Mouse (Mus musculus) hindbrain, postnatal 0 days (tissue): Measurements from ENCODE around the gene Eepd1. TPM values are rescaled to one million over a fixed set of nuclear protein-coding genes. Genes with fewer than 3 reads are reported as not detected.

Experiments
- ATAC-seq: fragments of 200-750 bp; cut with Nextera tagmentation; 2 replicates; pipeline ENCODE4 v1.8.0; 2017; ENCODE audit warnings: mild to moderate bottlenecking, moderate TSS enrichment, moderate library complexity
- DNase-seq: peaks from one replicate; pipeline ENCODE4 v3.0.0-alpha.2; 2015; ENCODE audit warnings: low spot score
- H3K27ac ChIP-seq: fragments of 300-500 bp; sonication (generic); 2 replicates; pipeline ENCODE4 v1.5.1; 2014; ENCODE audit warnings: mild to moderate bottlenecking
- H3K27me3 ChIP-seq: fragments of 300-500 bp; sonication (generic); 2 replicates; pipeline ENCODE4 v1.6.1; 2014; ENCODE audit warnings: low read length, mixed read lengths; ENCODE audit not compliant: insufficient read depth
- H3K36me3 ChIP-seq: fragments of 300-500 bp; sonication (generic); 2 replicates; pipeline ENCODE4 v1.6.1; 2014; ENCODE audit warnings: low read length, mixed read lengths; ENCODE audit not compliant: insufficient read depth
- H3K4me1 ChIP-seq: fragments of 300-500 bp; sonication (generic); 2 replicates; pipeline ENCODE4 v1.6.1; 2014; ENCODE audit warnings: antibody characterized with exemption, low read length, mixed read lengths; ENCODE audit not compliant: insufficient read depth
- H3K4me2 ChIP-seq: fragments of 300-500 bp; sonication (generic); 2 replicates; pipeline ENCODE4 v1.6.1; 2014; ENCODE audit warnings: low read depth, mild to moderate bottlenecking, low read length, moderate library complexity, mixed read lengths
- H3K4me3 ChIP-seq: fragments of 300-500 bp; sonication (generic); 2 replicates; pipeline ENCODE4 v1.5.1; 2014; ENCODE audit warnings: low read length
- H3K9ac ChIP-seq: fragments of 300-500 bp; sonication (generic); replicated peaks from 2 replicates; pipeline ENCODE4 v1.6.1; 2014; ENCODE audit warnings: mild to moderate bottlenecking, low read length, moderate library complexity, mixed read lengths
- H3K9me3 ChIP-seq: fragments of 300-500 bp; sonication (generic); 2 replicates; pipeline ENCODE4 v1.6.1; 2016; ENCODE audit warnings: low read length, mixed read lengths
- CTCF ChIP-seq: IDR thresholded peaks from 2 replicates; pipeline ENCODE4 v1.5.1; 2016; ENCODE audit warnings: antibody characterized with exemption, control low read depth, low read depth
- WGBS: fragments of 180-500 bp; shearing (Covaris S2); extraction: QIAGEN DNeasy Blood & Tissue Kit; methylation state at CpG from one replicate; pipeline ENCODE4 v1.1.7; 2014; 5-methylcytosine and 5-hydroxymethylcytosine counted together
- polyA plus RNA-seq: library from polyadenylated mRNA; unstranded; fragments of >200 nt; fragmentation: Nextera tagmentation; extraction: Ambion mirVana; gene quantifications from 2 replicates; pipeline ENCODE4 v1.2.1, GENCODE M21; 2015
- total RNA-seq: library from RNA; depleted of rRNA; stranded (reverse); fragments of >200 nt; gene quantifications from 2 replicates; pipeline ENCODE4 v1.2.3, GENCODE M21; 2014

The Eepd1 gene
- total and polyA plus RNA-seq, 2 experiments from 2014 or later = 14.5 to 15.8 TPM

DNA sequence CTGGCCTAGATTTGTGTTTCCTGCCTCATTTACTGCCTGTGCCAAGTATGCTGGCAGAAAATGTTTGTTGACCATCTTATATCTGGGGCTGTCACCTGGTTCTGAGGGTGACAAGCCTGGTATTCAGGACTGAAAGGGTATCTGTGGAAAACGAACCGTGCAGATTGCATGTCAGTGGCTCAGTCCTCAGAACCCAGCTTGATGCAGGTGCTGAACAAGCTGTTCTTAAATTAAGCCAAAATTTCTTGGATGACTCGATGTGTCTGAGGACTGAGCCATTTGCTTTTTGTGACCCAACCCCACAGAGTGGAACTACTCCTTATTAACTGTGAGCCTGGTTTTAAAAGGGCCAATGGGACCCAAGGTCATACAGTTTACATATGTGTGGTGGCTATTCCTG, 32.2 kb downstream of the Eepd1 start:
- 56% methylated on average over 3 of the region's 3 CpGs for WGBS
- Histone ChIP-seq H3K9me3 (no peaks in the 10 kb centered on the region), H3K36me3 (no peaks in the 10 kb centered on the region), H3K4me3 (no peak overlapping the region), H3K27me3 (no peaks in the 10 kb centered on the region), H3K4me2 (no peak overlapping the region), H3K27ac (no peak overlapping the region), H3K9ac (no peak overlapping the region), H3K4me1 (no peaks in the 10 kb centered on the region)
- ATAC-seq (no peak), DNase-seq (peak; percentile 13)
- no peak for TF ChIP-seq CTCF

DNA sequence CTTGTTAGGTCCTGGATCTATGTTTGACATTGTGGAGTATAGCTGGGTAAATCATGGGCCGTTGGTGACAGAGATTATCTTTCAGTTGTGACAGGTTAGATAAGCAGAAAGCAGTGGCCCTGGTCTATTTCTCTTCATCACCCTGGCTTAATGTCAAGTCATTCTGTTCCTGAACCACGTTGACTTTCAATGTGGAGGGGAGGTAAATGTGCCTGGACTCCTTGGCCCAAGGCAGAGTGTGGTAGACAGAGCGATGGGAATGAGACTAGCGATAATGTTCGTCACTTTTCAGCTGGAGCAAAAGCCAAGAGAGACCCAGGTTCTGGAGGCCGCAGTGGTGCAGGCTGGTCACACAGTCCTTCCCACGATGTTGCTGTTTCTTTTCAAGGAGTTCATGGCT, 35.3 kb downstream of the Eepd1 start:
- no peaks in the 10 kb centered on the region for H3K9me3 ChIP-seq
- H3K4me2 ChIP-seq = no peak overlapping the region
- ATAC-seq (no peak), DNase-seq (no peak)
- TF ChIP-seq CTCF = no peak
- WGBS = 82% methylated on average over 7 of the region's 7 CpGs
- H3K36me3 ChIP-seq = no peaks in the 10 kb centered on the region
- no peaks in the 10 kb centered on the region for H3K4me1 ChIP-seq
- H3K9ac ChIP-seq = no peak overlapping the region
- no peak overlapping the region for H3K4me3 ChIP-seq
- no peak overlapping the region for H3K27ac ChIP-seq
- H3K27me3 ChIP-seq = no peaks in the 10 kb centered on the region

DNA sequence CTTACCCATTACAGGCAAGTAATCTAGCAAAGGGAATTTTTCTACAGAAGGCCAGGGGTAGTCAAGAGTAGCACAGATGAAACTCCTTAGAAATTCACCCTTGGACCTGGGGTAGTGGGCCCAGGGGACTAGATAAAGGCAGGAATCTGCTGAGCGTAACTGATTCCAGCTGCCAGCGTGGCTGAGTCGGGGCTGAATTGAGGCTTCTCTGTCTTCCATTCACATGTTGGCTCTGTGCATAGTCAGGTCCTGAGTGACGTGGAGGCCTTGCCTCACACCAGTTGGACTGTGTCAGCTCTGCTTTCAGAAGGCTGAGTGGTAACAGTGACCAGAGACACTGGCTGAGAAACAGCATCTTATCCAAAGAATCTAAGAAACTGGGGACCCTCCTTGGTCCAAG, 36.6 kb downstream of the Eepd1 start:
- Histone ChIP-seq H3K27ac (no peak overlapping the region), H3K27me3 (no peaks in the 10 kb centered on the region), H3K9me3 (no peaks in the 10 kb centered on the region), H3K36me3 (no peaks in the 10 kb centered on the region), H3K4me1 (no peaks in the 10 kb centered on the region), H3K9ac (no peak overlapping the region), H3K4me2 (no peak overlapping the region), H3K4me3 (no peak overlapping the region)
- TF ChIP-seq CTCF = no peak
- WGBS = 29% methylated on average over 4 of the region's 4 CpGs
- ATAC-seq = no peak
- DNase-seq = peak; percentile 11

DNA sequence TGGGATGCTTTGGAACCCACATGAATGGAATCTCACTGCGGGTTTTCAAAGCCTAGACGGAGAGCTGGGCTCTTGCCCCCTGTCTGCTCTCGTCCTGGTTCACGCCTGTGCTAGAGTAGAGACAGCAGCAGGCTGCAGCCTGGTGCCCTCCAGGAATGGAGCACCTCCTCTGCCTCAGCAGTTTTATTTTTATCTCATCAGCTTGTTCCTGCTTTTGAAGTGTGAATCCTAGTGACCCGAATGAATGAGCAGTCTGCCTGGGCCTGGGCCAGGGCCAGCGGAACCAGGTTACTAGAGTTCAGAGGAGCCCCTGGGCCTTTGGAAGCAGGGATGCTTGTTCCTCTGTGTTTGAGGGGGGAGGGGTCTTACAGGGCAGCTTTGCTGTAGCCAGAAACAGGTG, 37.8 kb downstream of the Eepd1 start:
- H3K4me3 ChIP-seq = no peak overlapping the region
- H3K9ac ChIP-seq = no peak overlapping the region
- peak; percentile 76 for ATAC-seq
- no peaks in the 10 kb centered on the region for H3K27me3 ChIP-seq
- H3K27ac ChIP-seq = no peak overlapping the region
- no peak overlapping the region for H3K4me2 ChIP-seq
- peak; percentile 30 for DNase-seq
- no peaks in the 10 kb centered on the region for H3K9me3 ChIP-seq
- no peaks in the 10 kb centered on the region for H3K4me1 ChIP-seq
- WGBS = 34% methylated on average over 6 of the region's 6 CpGs
- H3K36me3 ChIP-seq = no peaks in the 10 kb centered on the region
- TF ChIP-seq CTCF = no peak

DNA sequence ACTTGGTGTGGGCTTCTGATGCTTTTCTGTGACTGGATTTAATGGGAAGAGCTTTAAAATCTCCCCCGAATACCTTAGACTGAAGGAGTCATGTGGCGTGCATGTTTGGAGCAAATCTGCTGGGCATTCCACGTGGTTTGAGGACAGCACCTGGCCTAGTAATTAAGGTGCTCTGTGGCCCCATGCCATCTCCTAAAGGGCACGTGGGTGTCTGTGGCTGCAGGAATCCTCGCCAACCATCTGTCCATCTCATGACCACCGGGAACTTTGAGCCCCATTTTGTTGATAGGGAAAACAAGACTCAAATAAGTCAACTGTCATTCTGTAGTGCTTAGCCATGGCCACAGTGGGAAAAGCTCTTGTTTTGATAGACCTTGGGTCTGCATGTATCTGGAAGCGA, 39.5 kb downstream of the Eepd1 start:
- DNase-seq (no peak), ATAC-seq (no peak)
- no peak overlapping the region for H3K27ac ChIP-seq
- TF ChIP-seq CTCF = no peak
- no peak overlapping the region for H3K9ac ChIP-seq
- H3K36me3 ChIP-seq = no peaks in the 10 kb centered on the region
- no peak overlapping the region for H3K4me3 ChIP-seq
- no peaks in the 10 kb centered on the region for H3K27me3 ChIP-seq
- 83% methylated on average over 7 of the region's 7 CpGs for WGBS
- no peaks in the 10 kb centered on the region for H3K9me3 ChIP-seq
- H3K4me2 ChIP-seq = no peak overlapping the region
- no peaks in the 10 kb centered on the region for H3K4me1 ChIP-seq

DNA sequence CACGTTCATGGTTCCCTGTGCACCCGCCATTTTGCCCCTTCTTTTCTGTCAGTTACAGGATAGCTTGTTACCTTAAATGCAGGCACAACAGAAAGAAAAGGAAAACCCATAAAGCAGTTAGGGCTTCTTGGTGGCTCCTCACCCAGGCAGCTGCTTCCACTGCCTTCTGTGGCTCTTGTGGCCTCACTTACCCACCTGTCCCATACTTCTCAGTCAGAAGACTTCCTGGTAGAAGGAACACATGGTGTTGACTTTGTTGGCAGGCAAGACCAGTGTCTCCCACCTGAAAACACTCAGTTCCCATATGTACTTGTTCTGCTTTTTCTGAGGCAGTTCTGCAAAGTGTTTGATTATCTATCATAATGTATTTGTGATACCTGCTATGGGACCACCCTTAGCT, 40.5 kb downstream of the Eepd1 start:
- Histone ChIP-seq H3K36me3 (no peaks in the 10 kb centered on the region), H3K9me3 (no peaks in the 10 kb centered on the region)
- ATAC-seq = no peak

DNA sequence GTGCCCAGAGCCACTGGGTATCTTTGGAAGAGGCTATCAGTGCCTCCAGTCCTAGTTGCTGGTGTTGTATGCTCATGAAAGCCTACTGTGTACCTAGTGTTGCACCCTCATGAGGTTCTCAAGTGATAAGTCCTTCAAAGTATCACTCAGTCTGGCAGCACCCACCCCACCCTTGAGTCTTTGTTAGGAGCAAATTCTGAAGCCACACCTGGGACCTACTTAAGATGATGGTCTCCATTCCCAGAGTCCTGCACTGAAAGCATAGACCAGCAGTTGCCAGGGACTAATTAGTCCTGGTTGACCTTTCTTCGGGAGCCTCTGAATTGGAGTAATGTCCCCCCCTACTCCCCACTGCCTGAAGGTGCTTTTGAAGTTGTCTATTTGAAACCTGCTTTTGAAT, 45.2 kb downstream of the Eepd1 start:
- no peak overlapping the region for H3K27ac ChIP-seq
- WGBS = 19% methylated on average over 1 of the region's 1 CpGs

More for the DNA sequence above, 40.5 kb downstream of the Eepd1 start:
- Histone ChIP-seq H3K4me3 (no peak overlapping the region), H3K4me2 (no peak overlapping the region), H3K4me1 (no peaks in the 10 kb centered on the region), H3K27me3 (no peaks in the 10 kb centered on the region), H3K9ac (no peak overlapping the region), H3K27ac (no peak overlapping the region)
- no peak for DNase-seq
- WGBS = 95% methylated on average over 2 of the region's 2 CpGs
- no peak for TF ChIP-seq CTCF

DNA sequence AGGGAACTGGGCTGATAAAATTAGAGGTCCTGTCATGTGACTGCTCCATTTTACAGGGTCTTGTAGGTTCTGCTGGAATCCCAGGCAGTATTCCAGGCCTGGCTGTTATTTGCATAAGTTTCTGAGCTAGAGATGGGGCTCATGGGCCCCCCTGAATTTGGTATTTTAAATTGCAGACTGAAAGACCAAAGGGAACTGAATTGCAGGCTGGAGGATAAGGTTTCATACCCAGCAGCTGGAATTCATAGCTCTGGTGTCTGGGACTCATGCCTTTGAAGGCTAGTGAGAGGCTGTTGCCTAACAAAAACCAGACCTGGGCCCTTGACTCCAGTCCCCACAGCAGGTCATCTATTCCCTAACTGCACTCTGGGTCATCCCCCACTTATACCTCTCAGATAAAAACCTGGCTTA, 45.6 kb downstream of the Eepd1 start:
- ATAC-seq = no peak
- Histone ChIP-seq H3K9ac (no peak overlapping the region), H3K4me2 (no peak overlapping the region), H3K36me3 (no peaks in the 10 kb centered on the region), H3K4me1 (no peaks in the 10 kb centered on the region), H3K27ac (no peak overlapping the region), H3K27me3 (no peaks in the 10 kb centered on the region), H3K9me3 (no peaks in the 10 kb centered on the region), H3K4me3 (no peak overlapping the region)
- no peak for TF ChIP-seq CTCF
- no peak for DNase-seq

More for the DNA sequence above, 45.2 kb downstream of the Eepd1 start:
- no peak for TF ChIP-seq CTCF
- H3K9ac ChIP-seq = no peak overlapping the region
- DNase-seq = no peak
- ATAC-seq = no peak
- H3K9me3 ChIP-seq = no peaks in the 10 kb centered on the region
- H3K4me2 ChIP-seq = no peak overlapping the region
- H3K4me1 ChIP-seq = no peaks in the 10 kb centered on the region
- no peak overlapping the region for H3K4me3 ChIP-seq
- H3K27me3 ChIP-seq = no peaks in the 10 kb centered on the region
- H3K36me3 ChIP-seq = no peaks in the 10 kb centered on the region
